Mouse (Mus musculus) kidney, postnatal 4 days (tissue): ENCODE results near the gene Nhlrc2.
"Not testable (repeated sequence)": the region's sequence is repeated elsewhere in the genome, so short reads cannot be mapped to it uniquely, and the experiment has no call there.

Experiments used
- DNase-seq, 2 experiments: peaks; one replicate each; pipeline ENCODE4 v3.0.0; 2021; ENCODE audit warnings: mixed read lengths in 2 of 2

Nhlrc2 gene

GRCm38 (mm10) chr19:56548230-56549032 is at the start of gene Nhlrc2:
Gene Nhlrc2 (plus strand): TSS chr19:56548261.
- peak; percentile 91 to 94 for DNase-seq

GRCm38 (mm10) chr19:56503069-56503468 is 45.0 kb upstream of the Nhlrc2 start:
- not testable (repeated sequence) for DNase-seq

- DNase-seq = not testable (repeated sequence)
These were observed 44.5 kb upstream of the Nhlrc2 start for GRCm38 (mm10) chr19:56503525-56503924.

GRCm38 (mm10) chr19:56511207-56511606 is 36.9 kb upstream of the Nhlrc2 start:
- not testable (repeated sequence) for DNase-seq

GRCm38 (mm10) chr19:56513527-56513926 is 34.5 kb upstream of the Nhlrc2 start:
- not testable (repeated sequence) for DNase-seq

GRCm38 (mm10) chr19:56519408-56519807 is 28.7 kb upstream of the Nhlrc2 start:
- DNase-seq = not testable (repeated sequence)

GRCm38 (mm10) chr19:56530529-56530928 is 17.5 kb upstream of the Nhlrc2 start:
- DNase-seq = not testable (repeated sequence)

- no peak for DNase-seq
These were observed 16.8 kb upstream of the Nhlrc2 start for GRCm38 (mm10) chr19:56531251-56531650.

- peak in 1 of 2 experiments; percentile 28 for DNase-seq
These were observed 14.6 kb upstream of the Nhlrc2 start for GRCm38 (mm10) chr19:56533291-56534071.

GRCm38 (mm10) chr19:56534337-56534736 is 13.7 kb upstream of the Nhlrc2 start:
- DNase-seq = no peak

GRCm38 (mm10) chr19:56535064-56535463 is 13.0 kb upstream of the Nhlrc2 start:
- peak in 1 of 2 experiments; percentile 8 for DNase-seq

GRCm38 (mm10) chr19:56535765-56536164 is 12.3 kb upstream of the Nhlrc2 start:
- no peak for DNase-seq

GRCm38 (mm10) chr19:56543320-56543719 is 4.7 kb upstream of the Nhlrc2 start:
- DNase-seq = no peak

- peak; percentile 20 to 42 for DNase-seq
These were observed 3.2 kb upstream of the Nhlrc2 start for GRCm38 (mm10) chr19:56544681-56545388.

- DNase-seq = no peak
These were observed 2.0 kb upstream of the Nhlrc2 start for GRCm38 (mm10) chr19:56546031-56546430.

GRCm38 (mm10) chr19:56547456-56548229 is 418 bp upstream of the Nhlrc2 start, which contains the start of gene Dclre1a:
Gene Dclre1a (minus strand): TSS chr19:56548222.
- DNase-seq = peak; percentile 83 to 87

- DNase-seq = peak in 1 of 2 experiments; percentile 17
These were observed 1.1 kb downstream of the Nhlrc2 start for GRCm38 (mm10) chr19:56549033-56549680.

GRCm38 (mm10) chr19:56553177-56553576 is 5.1 kb downstream of the Nhlrc2 start:
- DNase-seq = no peak

- no peak for DNase-seq
These were observed 7.9 kb downstream of the Nhlrc2 start for GRCm38 (mm10) chr19:56555972-56556371.

- DNase-seq = no peak
These were observed 14.5 kb downstream of the Nhlrc2 start for GRCm38 (mm10) chr19:56562433-56563138.

GRCm38 (mm10) chr19:56563469-56563868 is 15.4 kb downstream of the Nhlrc2 start:
- no peak for DNase-seq
